Mouse (Mus musculus) lung, postnatal 4 days (tissue): ENCODE results near the gene 1810037I17Rik.
"Not testable (repeated sequence)": the region's sequence is repeated elsewhere in the genome, so short reads cannot be mapped to it uniquely, and the experiment has no call there.

Source experiments
- DNase-seq, 2 experiments: peaks; one replicate each; pipeline ENCODE4 v3.0.0; 2021

1810037I17Rik gene

DNA sequence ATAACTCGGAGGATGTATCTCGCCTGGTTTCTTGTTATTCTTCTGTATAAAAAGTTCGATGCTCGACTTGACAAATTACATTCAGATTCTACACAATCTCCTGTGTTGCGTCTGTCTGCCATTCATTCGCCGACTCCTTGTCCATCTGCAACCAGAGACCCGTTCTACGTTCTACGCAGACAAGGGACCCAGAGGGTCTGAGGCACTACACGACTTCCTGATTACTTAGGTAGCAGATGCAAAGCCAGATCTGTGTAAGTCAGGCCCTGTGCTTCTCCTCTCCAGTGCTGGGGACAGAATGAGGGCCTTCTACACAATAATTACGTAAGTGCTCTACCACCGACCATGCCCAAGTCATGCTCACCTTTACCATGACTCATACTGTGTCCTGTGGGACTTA, 13.2 kb downstream of the 1810037I17Rik start:
- DNase-seq = not testable (repeated sequence)

DNA sequence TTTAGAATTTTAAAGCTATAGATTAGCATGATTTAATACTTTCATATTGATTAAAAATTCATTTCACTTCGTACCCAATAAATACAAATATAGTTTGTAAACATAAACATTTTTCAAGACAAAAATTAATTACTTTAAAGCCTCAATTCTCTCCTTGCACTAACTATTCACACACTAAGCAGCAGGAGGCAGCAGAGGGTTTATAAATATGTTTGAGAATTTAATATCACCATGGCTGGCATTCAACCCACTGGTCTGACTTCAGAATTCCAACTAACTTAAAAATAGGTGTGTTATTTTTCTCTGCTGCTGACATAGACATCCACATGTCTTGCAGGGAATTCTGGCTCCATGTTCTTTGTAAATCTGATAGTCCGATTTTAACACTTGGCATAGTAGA, 15.2 kb downstream of the 1810037I17Rik start:
- DNase-seq = peak in 1 of 2 experiments; percentile 62

DNA sequence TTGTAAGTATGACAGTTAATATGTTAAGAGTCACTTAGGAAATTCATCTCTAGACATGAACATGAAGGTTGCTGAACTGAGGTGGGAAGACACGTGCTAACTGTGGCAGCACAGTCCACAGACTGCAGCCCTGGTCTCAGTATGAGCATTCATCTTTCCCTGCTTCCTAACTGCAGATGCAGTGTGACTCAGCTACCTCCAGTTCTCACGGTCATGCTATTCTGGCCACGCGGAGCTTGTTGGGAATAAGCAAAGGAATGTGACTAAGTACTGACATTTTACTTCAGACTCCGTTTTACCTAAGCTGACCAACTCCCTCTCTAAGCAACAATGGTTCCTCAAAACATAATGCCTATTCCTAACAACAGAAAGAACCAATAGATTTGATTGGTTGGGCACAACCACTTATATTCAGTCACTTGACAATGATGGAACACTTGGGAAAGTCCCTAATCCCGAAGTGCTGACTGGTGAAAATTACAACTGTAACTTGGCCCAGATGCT, 19.4 kb downstream of the 1810037I17Rik start:
- no peak for DNase-seq

DNA sequence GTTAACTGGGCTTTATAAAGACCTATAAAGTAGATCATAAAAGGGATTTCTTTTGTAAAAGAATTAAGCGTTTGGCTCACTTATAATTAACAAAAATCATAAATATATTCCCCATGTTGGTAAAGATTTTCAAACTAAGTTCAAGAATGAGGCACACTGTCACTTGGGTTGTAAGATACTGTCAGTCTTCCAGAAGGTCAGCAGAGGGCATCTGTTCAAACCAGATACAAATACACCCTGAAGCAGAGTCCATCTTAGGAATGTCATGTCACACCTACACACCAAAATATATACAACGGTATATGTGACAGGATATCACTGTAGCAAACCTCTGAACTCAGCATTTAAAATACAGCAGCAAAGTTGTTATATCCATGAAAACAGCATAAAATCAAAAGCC, 26.1 kb downstream of the 1810037I17Rik start:
- DNase-seq = no peak

DNA sequence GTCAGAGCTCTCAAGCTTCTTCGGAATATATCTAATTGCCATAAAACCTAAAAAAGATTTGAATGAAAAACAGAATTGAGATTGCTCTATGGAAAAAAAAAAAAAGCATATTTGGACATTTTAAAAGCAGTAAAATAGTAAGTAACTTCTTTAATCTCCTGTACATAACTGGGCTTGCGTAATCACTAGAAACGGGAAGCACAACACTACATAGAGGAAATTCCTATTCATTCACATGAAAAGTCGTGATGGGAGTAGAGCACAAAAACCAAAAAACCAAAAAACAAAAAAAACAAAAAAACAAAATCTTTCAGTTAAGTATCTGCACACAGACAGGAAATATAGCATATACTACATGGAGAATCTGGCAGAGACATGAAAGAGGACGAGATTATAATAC, 40.3 kb downstream of the 1810037I17Rik start:
- DNase-seq = no peak

DNA sequence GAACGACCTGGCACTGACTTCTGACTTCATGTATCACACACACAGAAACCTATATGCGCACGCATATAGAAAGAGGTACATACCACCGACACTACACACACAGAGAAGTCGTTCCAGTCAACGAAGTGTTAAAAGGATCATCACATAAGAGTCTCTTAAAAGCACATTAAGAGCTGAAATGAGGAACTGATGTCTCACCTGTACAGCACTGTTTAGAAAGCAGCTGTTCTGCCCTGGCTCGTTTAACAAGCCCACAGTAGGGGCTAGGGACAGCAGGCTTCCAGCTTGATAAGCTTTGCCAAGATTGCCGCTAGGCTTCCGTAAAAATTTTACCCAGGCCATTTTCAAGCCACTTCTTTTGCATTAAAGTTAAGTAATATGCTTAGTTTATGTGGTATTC, 44.4 kb downstream of the 1810037I17Rik start:
- DNase-seq = no peak

DNA sequence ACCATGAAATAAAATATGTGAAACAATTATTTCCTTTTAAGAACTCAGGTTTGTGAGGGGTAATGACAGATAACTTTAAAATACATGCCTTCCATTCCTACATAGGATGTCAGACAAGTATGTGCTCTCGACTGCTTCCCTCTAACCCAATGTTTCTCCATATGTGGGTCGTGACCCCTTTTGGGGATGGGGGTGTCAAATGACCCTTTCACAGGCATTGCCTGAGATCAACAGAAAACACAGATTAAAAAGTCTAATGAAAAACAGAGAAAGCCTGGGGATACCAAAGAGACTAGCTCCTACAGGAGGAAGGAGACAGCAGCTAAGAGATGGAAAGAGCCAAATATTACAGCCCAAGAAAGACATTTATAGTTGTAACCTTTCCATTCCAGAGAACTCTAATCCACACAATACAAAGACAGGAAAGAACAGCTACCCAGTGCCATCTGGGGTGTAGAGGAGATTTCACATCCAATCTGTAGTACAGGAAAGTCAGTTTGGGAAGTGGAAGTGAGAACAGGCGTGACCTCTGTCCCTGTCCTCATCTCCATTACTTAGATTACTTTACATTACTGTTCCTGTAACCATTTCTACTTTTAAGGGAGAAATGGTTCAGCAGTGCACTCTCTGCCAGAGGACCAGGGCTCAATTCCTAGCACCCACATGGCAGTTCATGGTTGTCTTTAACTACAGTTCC, 48.3 kb downstream of the 1810037I17Rik start:
- DNase-seq = no peak

DNA sequence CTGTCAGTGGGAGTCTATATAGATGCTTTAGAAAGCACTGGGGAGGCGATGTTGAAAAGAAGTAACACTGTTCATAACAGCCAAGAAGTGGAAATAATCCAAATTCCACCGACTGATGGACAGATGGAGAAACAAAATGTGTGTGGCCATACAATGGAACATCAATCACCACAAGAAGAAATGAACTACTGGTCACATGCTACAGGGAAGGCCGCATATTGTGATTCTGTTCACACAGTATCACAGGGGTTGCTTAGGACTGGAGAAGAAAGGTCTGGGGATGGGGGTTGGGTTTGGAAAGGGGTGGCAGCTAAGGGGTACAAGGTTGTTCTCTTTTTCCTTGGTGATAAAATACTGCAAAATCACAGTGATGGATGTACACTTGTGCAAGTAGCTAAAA, 50.8 kb downstream of the 1810037I17Rik start:
- no peak for DNase-seq

DNA sequence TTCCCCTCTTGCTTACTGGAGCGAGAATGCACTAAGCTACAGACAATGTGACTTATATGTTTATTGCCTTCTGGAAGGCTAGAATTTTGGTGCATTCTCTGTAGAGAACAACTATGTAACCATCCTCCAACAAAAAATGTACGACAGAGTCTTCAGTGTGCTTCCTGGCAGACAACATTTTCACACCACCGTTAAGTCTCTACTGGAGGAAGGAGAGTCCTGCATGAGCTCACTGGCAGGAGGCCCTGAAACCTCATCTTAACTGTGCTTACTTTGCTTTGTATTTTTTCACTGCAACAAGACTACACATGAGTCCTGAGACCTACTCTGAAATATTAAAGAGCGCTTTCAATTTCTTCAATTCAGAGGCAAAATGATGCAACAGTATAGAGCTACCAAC, 51.4 kb downstream of the 1810037I17Rik start:
- DNase-seq = no peak
